Mouse (Mus musculus) MN1 (cell line): ENCODE data around the gene Gm17428.
"Not testable (repeated sequence)": the region's sequence is repeated elsewhere in the genome, so short reads cannot be mapped to it uniquely, and the experiment has no call there.

Experiments
- DNase-seq: peaks from one replicate; pipeline ENCODE4 v3.0.0-alpha.2; 2016; ENCODE audit warnings: low spot score

Gm17428 gene

DNA sequence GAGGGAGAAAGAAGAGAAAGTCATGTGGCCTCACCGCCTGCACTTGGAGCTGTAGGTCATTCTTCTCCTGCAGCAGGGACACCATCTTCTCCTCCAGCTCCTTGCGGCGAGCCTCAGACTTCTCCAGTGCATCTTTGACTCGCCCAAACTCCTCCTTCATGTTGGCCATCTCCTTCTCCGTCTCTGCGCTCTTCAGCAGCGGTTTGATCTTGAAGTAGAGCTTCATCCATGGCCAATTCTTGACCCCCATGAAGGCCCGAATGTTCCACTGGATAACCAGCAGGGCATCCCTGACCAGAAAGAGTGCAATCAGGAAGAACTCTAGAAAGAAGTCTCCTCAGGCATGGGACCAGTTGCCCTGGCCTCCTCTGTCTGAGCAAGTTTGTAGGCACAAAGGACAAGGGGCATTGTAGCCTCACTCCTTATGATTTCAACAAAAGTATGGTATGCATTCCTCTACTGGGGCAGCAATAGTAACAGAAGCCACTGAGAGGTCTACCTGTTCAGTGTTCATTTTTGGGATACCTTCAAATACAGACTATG is 23.0 kb upstream of the Gm17428 start:
- no peak for DNase-seq

DNA sequence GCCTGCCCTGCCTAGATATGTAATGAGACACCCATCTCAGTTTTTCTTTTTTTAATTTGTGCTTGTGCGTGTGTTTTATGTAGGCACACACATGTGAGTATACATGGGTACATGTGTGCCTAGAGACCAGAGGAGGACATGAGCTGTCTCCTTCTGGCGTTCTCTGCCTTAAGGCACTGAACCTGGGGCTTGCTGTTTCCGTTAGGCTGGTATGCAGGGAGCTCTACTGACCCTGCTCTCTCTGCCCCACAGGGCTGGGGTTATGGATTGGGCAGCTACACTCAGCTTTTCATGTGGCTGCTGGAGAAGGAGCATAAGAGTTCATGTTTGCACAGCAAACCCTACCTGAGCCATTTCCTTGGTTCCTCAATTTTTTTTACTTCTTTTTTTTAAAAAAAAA is 22.3 kb upstream of the Gm17428 start:
- DNase-seq: no peak

DNA sequence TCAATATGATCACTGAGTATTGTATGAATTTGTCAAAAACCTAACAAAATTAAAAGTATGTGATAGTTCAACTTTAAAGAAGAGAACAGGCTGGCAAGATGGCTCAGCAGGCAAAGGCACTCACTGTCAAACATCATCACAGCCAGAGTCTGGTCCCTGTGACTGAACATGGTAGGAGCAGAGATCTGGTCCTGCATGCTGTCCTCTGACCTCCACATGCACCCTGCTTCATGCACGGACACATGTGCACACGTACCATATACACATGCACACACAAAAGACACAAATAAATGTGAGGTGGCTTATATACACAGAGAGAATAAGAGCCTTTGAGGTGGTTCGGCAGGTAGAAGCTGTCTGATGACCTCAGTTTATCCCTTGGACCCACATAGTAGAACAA is 21.3 kb upstream of the Gm17428 start:
- no peak for DNase-seq

DNA sequence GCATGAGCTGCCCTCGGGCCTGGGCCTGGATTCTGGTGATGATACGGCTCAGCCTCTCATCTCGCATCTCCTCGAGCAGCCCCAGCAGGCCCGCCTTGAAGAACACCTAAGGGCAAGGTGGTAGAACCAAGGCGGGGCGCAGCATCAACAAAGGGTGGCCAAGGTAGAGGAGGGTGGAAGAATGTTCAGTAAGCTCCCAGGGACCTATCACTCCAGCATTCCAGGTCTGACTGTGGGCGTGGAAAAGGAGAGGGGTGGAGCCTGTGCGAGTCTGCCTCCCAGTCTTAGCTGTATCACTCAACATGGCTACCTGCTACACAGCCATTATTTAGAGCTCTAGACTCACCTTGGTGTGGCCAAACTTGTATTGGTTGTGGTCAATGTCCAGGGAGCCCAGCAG is 20.2 kb upstream of the Gm17428 start:
- DNase-seq: no peak

DNA sequence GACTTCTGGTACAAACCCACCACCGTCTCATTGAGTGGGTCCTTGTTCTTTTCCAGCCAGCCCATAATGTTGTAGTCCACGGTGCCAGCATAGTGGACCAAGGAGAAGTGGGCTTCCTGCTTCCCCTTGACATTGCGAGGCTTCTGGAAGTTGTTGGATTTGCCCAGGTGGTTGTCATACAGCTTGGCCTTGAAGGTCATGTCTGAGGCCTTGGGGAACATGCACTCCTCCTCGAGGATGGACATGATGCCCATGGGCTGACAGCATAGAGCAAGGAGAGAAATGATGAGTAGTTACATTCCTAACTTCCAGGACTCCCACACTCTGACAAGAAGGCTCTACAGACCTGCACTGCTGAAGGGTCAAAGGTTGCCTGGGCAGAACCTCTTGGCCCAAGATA is 18.2 kb upstream of the Gm17428 start:
- no peak for DNase-seq

DNA sequence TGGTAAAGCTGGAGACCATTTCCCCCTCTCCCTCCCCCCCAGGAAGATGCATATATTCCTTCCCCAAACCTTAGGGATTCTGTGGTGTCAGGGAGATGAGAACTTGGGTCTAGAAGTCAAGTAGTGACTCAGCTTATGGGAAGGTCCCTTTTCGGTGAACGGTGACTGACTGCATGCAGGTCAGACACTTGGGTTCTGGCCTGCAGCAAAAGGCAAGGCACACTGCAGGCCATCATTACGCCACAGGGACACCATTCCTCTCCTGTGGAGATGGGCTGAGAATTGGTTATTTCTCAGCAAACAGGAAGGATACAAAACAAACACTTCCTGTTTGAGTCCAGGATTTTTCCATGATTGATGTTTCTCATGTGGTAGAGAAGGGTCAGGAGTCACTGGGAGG is 17.5 kb upstream of the Gm17428 start:
- DNase-seq: no peak

DNA sequence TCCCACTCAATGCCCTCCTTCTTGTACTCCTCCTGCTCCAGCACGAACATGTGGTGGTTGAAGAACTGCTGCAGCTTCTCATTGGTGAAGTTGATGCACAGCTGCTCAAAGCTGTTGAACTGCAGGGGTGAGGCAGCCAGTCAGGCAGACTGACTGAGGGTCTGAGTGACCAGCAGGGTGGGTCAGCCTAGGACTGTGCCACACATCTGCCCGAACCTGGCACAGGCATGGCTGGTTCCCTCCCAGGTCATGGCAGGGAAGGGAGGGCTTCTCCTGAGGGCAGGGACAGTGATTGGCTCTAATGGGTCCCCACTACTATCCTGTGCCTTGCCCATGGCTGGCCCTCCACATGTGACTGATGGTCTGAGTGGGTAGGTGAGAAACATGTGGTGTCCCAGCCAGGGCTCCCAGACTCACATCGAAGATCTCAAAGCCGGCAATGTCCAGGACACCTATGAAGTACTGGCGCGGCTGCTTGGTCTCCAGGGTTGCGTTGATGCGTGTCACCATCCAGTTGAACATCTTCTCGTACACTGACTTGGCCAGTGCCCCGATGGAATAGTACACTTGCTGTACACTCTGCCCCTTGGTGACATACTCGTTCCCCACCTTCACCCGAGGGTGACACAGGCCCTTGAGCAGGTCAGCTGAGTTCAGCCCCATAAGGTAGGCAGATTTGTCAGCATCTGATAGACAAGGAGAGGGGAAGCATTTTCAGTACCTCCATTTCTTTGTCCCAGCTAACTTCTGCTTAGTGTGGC is 16.7 kb upstream of the Gm17428 start:
- not testable (repeated sequence) for DNase-seq

DNA sequence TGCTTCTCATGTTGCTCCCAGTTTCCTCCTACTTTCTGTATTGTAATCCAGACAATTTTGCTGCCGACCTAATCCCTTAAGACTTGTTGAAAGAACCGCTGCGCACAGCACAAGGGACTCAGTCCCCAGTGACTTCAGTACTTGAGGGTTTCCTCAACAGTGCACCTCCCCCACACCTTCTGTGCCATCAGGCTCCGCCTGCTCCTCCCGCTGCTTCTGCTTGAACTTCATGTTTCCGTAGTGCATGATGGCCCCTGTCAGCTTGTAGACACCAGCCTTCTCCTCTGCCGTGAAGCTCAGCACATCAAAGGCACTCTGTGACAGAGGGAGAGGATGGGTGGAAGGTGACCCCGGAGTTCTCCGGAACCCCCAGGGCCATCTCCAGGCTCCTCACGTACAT is 16.0 kb upstream of the Gm17428 start:
- no peak for DNase-seq

DNA sequence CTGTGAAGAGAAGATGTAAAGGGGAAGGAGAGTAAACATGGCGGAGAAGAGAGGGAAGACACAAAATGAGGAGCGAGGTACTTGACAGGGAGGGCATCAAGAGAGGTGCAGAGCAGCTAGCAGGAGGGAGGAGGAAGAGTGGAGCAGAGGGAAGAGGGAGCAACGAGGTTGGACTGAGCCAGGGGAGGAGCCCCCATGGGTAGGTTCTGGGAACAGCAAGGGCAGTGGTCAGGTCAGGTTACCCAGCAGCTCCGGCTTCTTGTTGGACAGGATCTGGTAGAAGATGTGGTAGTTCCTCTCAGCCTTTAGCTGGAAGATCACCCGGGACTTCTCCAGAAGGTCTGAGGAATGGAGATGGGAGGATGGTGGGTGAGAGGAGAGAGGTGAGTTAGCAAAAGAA is 15.2 kb upstream of the Gm17428 start:
- no peak for DNase-seq

DNA sequence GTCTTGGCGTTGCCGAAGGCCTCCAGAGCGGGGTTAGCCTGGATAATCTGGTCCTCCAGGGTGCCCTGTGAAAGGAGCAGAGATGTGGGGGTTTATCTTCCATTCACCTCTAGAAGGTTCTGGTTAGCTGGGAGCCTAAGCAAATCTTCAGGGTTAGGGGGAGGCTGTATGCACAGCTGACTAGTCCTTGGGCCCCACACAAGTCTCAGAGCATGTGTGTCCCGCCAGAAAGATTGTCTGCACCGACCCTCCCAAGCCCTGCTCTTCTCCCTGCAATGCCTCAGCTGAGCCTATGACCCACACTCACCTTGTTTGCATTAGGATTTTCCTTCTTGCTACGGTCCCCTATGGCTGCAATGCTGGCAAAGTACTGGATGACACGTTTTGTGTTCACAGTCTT is 14.0 kb upstream of the Gm17428 start:
- no peak for DNase-seq

DNA sequence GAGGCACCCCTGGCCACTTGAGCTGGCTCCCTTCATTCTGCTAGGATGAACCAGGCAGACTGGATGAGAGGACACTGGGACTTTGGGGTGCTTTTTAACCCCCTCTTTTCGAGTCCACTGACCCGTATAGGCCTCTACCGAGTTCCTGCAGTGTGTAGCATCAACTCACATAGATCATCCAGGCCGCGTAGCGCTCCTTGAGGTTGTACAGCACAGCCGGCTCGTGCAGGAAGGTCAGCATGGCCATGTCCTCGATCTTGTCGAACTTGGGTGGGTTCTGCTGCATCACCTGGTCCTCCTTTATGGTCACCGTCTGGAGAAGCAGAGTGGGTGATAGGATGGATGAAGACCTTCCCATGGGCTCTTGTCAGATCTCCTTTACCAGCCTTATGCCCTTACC is 13.0 kb upstream of the Gm17428 start:
- no peak for DNase-seq

DNA sequence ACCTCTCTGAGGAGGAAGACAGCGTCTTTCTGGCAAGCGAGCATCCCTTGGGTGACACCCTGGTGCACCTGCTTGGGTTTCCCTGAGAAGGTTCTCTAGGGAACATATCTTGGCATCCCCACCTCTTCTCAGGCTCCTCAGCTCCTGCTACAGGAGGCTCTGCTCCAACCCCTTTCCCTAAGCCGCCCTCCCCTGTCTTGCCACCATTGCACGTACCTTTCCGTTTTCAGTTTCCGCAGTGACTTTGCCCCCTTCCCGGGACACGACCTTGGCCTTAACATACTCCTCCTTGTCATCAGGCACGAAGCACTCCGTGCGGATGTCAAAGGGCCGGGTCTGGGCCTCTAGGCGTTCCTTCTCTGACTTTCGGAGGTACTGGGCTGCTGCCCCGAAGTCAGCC is 11.7 kb upstream of the Gm17428 start:
- DNase-seq: no peak

DNA sequence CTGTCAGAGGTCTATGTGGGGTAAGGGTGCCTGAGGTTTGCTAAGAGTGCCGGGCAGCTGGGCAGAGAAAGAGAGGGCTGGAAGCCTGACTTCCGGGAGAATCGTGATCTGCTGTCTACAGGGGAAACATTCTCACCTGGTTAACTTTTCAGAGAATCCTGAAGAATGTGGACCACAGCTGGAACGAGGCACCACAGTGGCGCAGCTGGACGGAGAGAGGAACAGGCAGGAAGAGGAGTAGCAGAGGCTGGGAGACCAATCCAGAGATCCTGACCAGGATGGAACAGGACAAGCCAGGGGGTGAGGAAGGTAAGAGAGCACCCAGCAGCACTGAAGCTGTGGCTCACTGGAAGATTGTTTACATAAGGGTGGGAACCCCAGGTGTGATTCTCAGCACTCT is 11.1 kb upstream of the Gm17428 start:
- DNase-seq: no peak

DNA sequence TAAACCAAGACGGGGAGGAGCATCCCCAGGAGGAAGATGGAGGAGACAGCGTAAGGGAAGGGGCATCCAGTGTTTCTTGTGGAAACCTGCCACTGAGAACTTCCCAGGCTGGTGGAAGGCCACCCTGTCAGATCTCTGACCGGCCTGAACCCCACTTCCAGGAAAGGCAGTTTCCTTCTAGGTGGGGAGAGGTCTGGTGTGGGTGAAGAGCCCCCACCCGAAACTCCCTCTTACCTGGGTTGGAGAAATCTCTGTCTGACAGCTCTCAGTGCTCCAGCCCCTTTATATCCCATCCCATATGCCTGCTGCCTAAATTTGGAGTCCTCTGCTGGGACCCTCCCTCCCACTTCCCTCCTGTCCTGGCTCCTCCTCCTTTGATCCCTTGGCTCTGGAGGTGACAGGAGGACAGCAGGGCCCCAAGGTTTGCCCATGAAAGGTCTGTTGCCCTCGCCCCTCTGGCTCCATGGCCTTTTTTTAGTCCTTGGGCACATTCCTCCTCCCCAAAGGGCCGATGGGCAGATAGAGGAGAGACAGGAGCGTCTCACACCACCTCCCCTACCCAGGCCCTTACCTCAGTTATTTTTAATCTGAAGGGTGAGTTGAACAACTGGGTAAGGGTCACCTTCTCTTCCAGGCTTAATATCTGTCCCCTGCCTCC is 10.3 kb upstream of the Gm17428 start, which contains the start of gene Myh6:
Gene Myh6 (minus strand): TSS at position 608 of the 658 bp plus-strand sequence.
- DNase-seq: no peak

DNA sequence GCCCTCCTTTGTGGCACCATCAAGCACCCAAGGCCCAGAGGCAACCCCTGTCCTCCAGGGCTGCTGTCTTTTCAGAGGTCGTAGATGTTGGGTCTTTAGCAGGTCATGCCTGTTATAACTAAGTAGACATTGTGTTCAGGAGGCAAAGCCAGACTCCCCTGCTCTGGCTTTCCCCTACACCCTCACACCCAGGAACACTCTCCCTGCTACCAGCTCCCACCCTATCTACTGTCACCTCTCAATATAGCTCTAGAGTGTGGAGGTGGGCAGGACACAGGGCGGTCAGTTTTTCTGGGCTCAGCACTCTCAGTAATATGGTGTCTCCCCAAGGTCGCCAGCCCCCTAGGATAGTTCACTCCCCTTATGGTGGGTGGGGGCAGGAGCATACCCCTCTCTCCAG is 8.9 kb upstream of the Gm17428 start:
- no peak for DNase-seq

DNA sequence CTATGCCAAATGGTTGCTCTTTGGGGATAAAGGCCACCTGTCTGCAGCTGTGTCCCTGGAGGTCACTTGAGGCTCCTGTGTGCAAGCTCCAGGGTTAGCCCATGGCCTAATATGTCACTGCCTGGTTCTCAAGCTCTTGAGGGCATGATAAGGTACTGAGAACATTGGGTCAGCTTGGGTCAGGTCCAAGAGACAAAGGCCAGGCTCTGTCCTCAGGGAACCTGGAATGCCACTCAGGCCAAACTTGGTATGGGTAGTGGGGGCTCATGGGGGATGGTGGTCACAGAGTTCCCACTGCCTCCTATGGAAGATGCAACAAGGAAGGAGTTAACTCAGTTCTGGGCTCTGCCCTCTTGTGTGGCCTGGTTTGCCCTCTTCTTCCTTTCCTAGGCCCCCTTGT is 8.4 kb upstream of the Gm17428 start:
- DNase-seq: no peak

DNA sequence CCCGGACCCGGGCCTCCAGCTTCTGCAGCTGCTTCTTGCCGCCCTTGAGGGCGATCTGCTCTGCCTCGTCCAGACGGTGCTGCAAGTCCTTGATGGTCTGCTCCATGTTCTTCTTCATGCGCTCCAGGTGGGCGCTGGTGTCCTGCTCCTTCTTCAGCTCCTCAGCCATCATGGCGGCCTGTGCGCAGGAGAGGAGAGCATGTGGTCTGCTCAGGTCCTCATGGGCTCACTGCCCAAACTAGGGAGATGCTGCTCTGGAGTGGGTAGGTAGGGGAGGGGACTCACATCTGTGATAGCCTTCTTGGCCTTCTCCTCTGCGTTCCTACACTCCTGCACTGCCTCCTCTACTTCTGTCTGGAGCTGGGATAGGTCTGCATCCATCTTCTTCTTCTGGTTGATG is 3.9 kb upstream of the Gm17428 start:
- DNase-seq: not testable (repeated sequence)

DNA sequence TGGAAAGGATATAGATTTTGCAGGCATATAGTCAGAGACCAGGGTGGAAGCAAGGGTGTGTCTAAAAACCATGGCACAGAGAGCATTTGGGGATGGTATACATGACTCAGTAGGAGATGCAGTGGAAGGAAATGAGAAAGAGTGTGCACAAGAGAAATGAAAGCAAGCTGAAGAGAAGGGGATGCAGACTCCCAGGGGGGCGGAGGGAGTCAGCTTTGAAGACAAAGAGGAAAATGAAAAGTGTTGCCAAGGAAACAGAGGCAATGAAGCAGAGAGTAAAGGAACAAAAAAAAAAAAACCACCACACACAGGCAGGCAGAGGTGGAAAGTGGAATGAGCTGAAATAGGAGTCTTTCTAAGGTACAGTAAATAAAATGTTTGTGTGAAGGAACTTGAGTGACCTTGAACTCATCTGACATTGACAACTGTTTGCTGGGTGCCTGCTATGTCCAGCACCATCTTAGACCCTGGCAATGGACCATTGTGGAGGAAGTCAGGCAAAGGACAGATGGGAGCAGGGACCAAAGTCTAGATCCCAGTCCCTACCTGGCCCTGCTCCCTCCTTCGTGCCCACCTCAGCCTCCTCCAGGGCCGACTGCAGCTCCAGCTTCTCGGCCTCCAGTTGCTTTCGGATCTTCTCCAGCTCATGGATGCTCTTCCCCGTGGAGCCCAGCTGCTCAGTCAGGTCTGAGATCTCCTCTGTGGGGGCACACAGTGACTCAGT is 2.5 kb upstream of the Gm17428 start:
- no peak for DNase-seq

DNA sequence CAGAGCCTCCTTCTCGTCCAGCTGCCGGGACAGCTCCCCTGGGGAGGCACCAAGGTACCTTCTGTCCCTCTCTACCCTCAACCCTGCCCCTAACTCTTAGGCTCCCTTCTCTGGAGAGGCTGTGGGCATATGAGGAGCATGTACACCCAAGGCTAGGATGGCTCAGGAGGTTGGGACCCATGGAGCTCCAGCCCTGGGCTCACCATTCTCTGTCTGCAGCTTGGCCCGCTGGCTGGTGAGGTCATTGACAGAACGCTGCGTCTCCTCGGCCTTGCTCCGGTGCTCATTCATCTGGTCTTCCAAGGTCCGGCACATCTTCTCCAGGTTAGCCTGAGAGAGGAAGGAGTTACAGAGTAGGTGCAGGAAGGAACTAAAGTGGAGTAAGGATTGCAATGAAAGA is 1.9 kb downstream of the Gm17428 start:
- no peak for DNase-seq

DNA sequence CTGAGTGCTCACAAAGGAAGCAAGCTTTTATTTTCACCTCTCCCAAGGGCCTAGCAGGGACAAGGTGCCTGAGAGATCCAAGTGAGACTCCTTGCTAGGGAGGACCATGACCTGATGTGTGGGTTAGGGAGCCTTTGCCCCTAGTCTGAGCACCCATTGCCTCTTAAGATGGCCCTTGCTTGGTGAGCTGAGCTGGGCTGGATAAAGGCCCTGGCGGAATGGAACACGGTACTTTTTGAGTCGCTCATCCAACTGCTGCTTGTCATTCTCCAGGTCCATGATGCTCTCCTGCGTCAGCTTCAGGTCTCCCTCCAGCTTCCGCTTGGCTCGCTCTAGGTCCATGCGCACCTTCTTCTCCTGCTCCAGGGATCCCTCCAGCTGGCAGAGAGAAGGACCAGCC is 5.2 kb downstream of the Gm17428 start:
- no peak for DNase-seq

DNA sequence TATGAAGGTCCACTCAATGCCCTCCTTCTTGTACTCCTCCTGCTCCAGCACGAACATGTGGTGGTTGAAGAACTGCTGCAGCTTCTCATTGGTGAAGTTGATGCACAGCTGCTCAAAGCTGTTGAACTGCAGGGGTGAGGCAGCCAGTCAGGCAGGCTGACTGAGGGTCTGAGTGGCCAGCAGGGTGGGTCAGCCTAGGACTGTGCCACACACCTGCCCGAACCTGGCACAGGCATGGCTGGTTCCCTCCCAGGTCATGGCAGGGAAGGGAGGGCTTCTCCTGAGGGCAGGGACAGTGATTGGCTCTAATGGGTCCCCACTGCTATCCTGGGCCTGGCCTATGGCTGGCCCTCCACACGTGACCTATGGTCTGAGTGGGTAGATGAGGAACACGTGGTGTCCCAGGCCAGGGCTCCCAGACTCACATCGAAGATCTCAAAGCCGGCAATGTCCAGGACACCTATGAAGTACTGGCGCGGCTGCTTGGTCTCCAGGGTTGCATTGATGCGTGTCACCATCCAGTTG is 11.7 kb downstream of the Gm17428 start:
- DNase-seq: not testable (repeated sequence)

DNA sequence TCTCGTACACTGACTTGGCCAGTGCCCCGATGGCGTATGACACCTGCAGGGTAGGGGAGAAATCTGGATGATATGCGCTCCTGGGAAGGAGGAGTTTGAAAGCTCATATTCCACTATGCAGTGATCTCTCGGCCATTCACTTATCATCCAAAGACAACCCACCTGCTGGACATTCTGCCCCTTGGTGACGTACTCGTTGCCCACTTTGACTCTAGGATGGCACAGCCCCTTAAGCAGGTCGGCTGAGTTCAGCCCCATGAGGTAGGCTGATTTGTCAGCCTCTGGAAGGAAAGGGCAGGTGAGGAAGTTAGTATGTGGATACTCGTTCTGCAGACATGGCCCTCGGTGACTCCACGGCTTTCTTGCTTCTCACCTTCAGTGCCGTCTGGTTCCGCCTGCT is 12.1 kb downstream of the Gm17428 start:
- DNase-seq: no peak
